Mouse (Mus musculus): ENCODE measurements around the gene Nat8f1.
A peak's percentile ranks its signal among the peaks of the same experiment; 100 is the strongest.
"Not testable (repeated sequence)": the region's sequence is repeated elsewhere in the genome, so short reads cannot be mapped to it uniquely, and the experiment has no call there.

The Nat8f1 gene

GRCm38 (mm10) chr6:85915539-85916513 is at the start of gene Nat8f1:
Nat8f1 (minus strand) TSS chr6:85915687.
- DNase-seq (ENCODE audit: low read depth, low spot score): peak; percentile 95

GRCm38 (mm10) chr6:85961101-85962091 is 45.9 kb upstream of the Nat8f1 start, which contains the start of gene Dusp11:
Dusp11 (minus strand) TSS chr6:85961667.
- peak; percentile 93 for DNase-seq (ENCODE audit: low read depth, low spot score)

GRCm38 (mm10) chr6:85957581-85957980 is 42.1 kb upstream of the Nat8f1 start:
- no peak for DNase-seq (ENCODE audit: low read depth, low spot score)

- DNase-seq (ENCODE audit: low read depth, low spot score): no peak
Observed at GRCm38 (mm10) chr6:85948549-85948948, 33.1 kb upstream of the Nat8f1 start.

GRCm38 (mm10) chr6:85942469-85942868 is 27.0 kb upstream of the Nat8f1 start:
- peak; percentile 41 for DNase-seq (ENCODE audit: low read depth, low spot score)

- DNase-seq (ENCODE audit: low read depth, low spot score): no peak
Observed at GRCm38 (mm10) chr6:85938701-85939100, 23.2 kb upstream of the Nat8f1 start.

- DNase-seq (ENCODE audit: low read depth, low spot score): peak; percentile 88
Observed at GRCm38 (mm10) chr6:85936508-85937465, 21.3 kb upstream of the Nat8f1 start.

- DNase-seq (ENCODE audit: low read depth, low spot score): no peak
Observed at GRCm38 (mm10) chr6:85935646-85936045, 20.2 kb upstream of the Nat8f1 start.

- DNase-seq (ENCODE audit: low read depth, low spot score): no peak
Observed at GRCm38 (mm10) chr6:85934047-85934446, 18.6 kb upstream of the Nat8f1 start.

- DNase-seq (ENCODE audit: low read depth, low spot score): no peak
Observed at GRCm38 (mm10) chr6:85929312-85929711, 13.8 kb upstream of the Nat8f1 start.

GRCm38 (mm10) chr6:85927476-85928464 is 12.3 kb upstream of the Nat8f1 start:
- DNase-seq (ENCODE audit: low read depth, low spot score): no peak

- DNase-seq (ENCODE audit: low read depth, low spot score): no peak
Observed at GRCm38 (mm10) chr6:85926709-85927108, 11.2 kb upstream of the Nat8f1 start.

GRCm38 (mm10) chr6:85923643-85924042 is 8.2 kb upstream of the Nat8f1 start:
- DNase-seq (ENCODE audit: low read depth, low spot score): no peak

- no peak for DNase-seq (ENCODE audit: low read depth, low spot score)
Observed at GRCm38 (mm10) chr6:85919401-85919800, 3.9 kb upstream of the Nat8f1 start.

- DNase-seq (ENCODE audit: low read depth, low spot score): not testable (repeated sequence)
Observed at GRCm38 (mm10) chr6:85918341-85918740, 2.9 kb upstream of the Nat8f1 start.

- no peak for DNase-seq (ENCODE audit: low read depth, low spot score)
Observed at GRCm38 (mm10) chr6:85916596-85916995, 1.1 kb upstream of the Nat8f1 start.

GRCm38 (mm10) chr6:85915141-85915538 is 347 bp downstream of the Nat8f1 start:
- DNase-seq (ENCODE audit: low read depth, low spot score): no peak

- no peak for DNase-seq (ENCODE audit: low read depth, low spot score)
Observed at GRCm38 (mm10) chr6:85911587-85911986, 3.9 kb downstream of the Nat8f1 start, which contains the start of gene Tprkb. Tprkb (plus strand) TSS chr6:85911865.

GRCm38 (mm10) chr6:85909704-85910103 is 5.8 kb downstream of the Nat8f1 start:
- no peak for DNase-seq (ENCODE audit: low read depth, low spot score)
